Mouse (Mus musculus) liver, adult 2 months (tissue): ENCODE data around the gene Tcte2.

Experiments used
- CTCF ChIP-seq: fragments of 200-500 bp; IDR thresholded peaks from 2 replicates; pipeline ENCODE4 v1.5.1; 2011; ENCODE audit warnings: low read depth, low read length, control low read depth
- POLR2A ChIP-seq: fragments of 200-500 bp; IDR thresholded peaks from 2 replicates; pipeline ENCODE4 v1.6.1; 2011; ENCODE audit warnings: low read length, control low read depth; ENCODE audit not compliant: insufficient read depth; ENCODE audit errors: extremely low read depth

DNA sequence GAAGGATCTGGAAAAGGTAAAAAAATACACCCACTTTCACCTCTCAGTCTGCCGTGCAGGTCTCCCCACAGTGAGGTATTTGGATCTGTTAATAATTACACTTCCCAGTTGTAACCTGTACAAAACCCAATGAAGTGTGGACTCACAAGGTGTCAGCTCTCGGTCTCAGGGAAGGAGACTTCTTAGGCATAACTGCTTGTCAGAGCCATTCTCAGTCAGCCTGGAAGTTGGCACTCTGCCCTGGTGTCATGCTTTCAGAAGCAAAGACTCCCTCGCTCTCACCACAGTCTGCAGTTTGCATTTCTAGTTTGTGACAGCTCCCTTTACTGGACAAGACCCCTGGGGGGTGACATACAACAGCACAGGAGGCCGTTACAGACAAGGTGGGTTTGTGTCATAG, 16.8 kb downstream of the Tcte2 start:
- TF ChIP-seq POLR2A (no peak), CTCF (no peak)
